In genomic region chr3:87794922-87795325, GRCm38 (mm10) we compare ENCODE assay signal across 8 mouse cellular contexts. TPM values are rescaled to one million over a fixed set of nuclear protein-coding genes. Genes with fewer than 3 reads are reported as not detected.
A peak's percentile ranks its signal among the peaks of the same experiment; 100 is the strongest.
DNase-seq lines count a peak whose midpoint lies in the region; ATAC-seq and TF ChIP-seq lines count a peak whose summit lies in the region.

Gene Ntrk1, minus strand, starts transcription at chr3:87795162.

- DNase-seq in lung, postnatal 0 days (ENCODE audit: low spot score): no peak
- DNase-seq in lung, postnatal 14 days: no peak
- DNase-seq in limb, embryonic 10.5 days (ENCODE audit: low spot score): peak; percentile 62
- peak; percentile 60 for DNase-seq in retina, embryonic 14.5 days (ENCODE audit: low spot score)
- DNase-seq in layer of hippocampus, postnatal 36 days: no peak
- no peak for DNase-seq in left cerebral cortex, postnatal 4 days
- DNase-seq in heart, adult 11 months: no peak

- no peaks in the 10 kb centered on the region for H3K9me3 ChIP-seq in lung, postnatal 0 days (ENCODE audit: low read length)
- no peaks in the 10 kb centered on the region for H3K9me3 ChIP-seq in embryonic facial prominence, embryonic 15.5 days (replicated peaks)
- no peaks in the 10 kb centered on the region for H3K9me3 ChIP-seq in limb, embryonic 10.5 days (replicated peaks)

- H3K4me3 ChIP-seq in lung, postnatal 0 days (ENCODE audit: low read depth, low read length): peak within 1 kb of the TSS; percentile 14; the same call in 1 of the 2 replicates
- peak within 1 kb of the TSS; percentile 37 for H3K4me3 ChIP-seq in embryonic facial prominence, embryonic 15.5 days (replicated peaks)
- H3K4me3 ChIP-seq in limb, embryonic 10.5 days: peak within 1 kb of the TSS; percentile 41

- 0 out of 2 replicates have a peak within 1 kb of the TSS, but pooled peaks have one; percentile 37 for H3K4me2 ChIP-seq in lung, postnatal 0 days (replicated peaks; ENCODE audit: low read depth, low read length)
- peak within 1 kb of the TSS; percentile 61 for H3K4me2 ChIP-seq in embryonic facial prominence, embryonic 15.5 days (replicated peaks)

- ATAC-seq in lung, postnatal 0 days: peak; percentile 71
- ATAC-seq in embryonic facial prominence, embryonic 15.5 days (ENCODE audit: insufficient number of reproducible peaks, low FRiP score, low TSS enrichment, low read depth): no peak

- peaks cover 67% of the 10 kb centered on the region for H3K27me3 ChIP-seq in lung, postnatal 0 days (replicated peaks; ENCODE audit: insufficient read depth, low read length)
- peaks cover 97% of the 10 kb centered on the region for H3K27me3 ChIP-seq in embryonic facial prominence, embryonic 15.5 days
- peaks cover 100% of the 10 kb centered on the region for H3K27me3 ChIP-seq in limb, embryonic 10.5 days (ENCODE audit: low read depth, poor library complexity, severe bottlenecking)

- no peak within 1 kb of the TSS for H3K9ac ChIP-seq in lung, postnatal 0 days (replicated peaks; ENCODE audit: low read depth)
- no peak within 1 kb of the TSS for H3K9ac ChIP-seq in embryonic facial prominence, embryonic 15.5 days

- no peak for TF ChIP-seq EP300 in lung, postnatal 0 days (IDR thresholded peaks at IDR 0.05)

- H3K36me3 ChIP-seq in lung, postnatal 0 days (ENCODE audit: insufficient read depth, low read length): no peaks in the 10 kb centered on the region
- H3K36me3 ChIP-seq in embryonic facial prominence, embryonic 15.5 days: no peaks in the 10 kb centered on the region
- H3K36me3 ChIP-seq in limb, embryonic 10.5 days: no peaks in the 10 kb centered on the region

- peaks cover 5% of the 10 kb centered on the region; the same call in 1 of the 2 replicates for H3K4me1 ChIP-seq in lung, postnatal 0 days (ENCODE audit: insufficient read depth, low read depth, low read length)
- peaks cover 36% of the 10 kb centered on the region for H3K4me1 ChIP-seq in embryonic facial prominence, embryonic 15.5 days
- peaks cover 39% of the 10 kb centered on the region for H3K4me1 ChIP-seq in limb, embryonic 10.5 days

- TF ChIP-seq CTCF in lung, postnatal 0 days (IDR thresholded peaks at IDR 0.05): no peak

- intact Hi-C loops in left cerebral cortex, postnatal 4 days (cut with DNase I): no loop called here

- H3K27ac ChIP-seq in lung, postnatal 0 days (ENCODE audit: low read length): no peak within 1 kb of the TSS
- no peak within 1 kb of the TSS for H3K27ac ChIP-seq in embryonic facial prominence, embryonic 15.5 days (replicated peaks)
- H3K27ac ChIP-seq in limb, embryonic 10.5 days: peak within 1 kb of the TSS; percentile 57

- 1% methylated on average over 25 of the region's 47 CpGs for WGBS in lung, postnatal 0 days
- under 1% methylated on average over 28 of the region's 47 CpGs for WGBS in embryonic facial prominence, embryonic 15.5 days
- under 1% methylated on average over 47 of the region's 47 CpGs for WGBS in limb, embryonic 10.5 days

RNA-seq across cellular contexts. Expression of gene Ntrk1, which starts in this region (rescaled TPM):
- 4.1 and 4.2 TPM in 2 replicates for polyA plus RNA-seq in lung, postnatal 0 days (2015; fragmentation: Nextera tagmentation; extraction: Ambion mirVana)
- polyA plus RNA-seq in embryonic facial prominence, embryonic 15.5 days (2015; fragmentation: Nextera tagmentation; extraction: Ambion mirVana): 4.2 and 4.9 TPM in 2 replicates
- polyA plus RNA-seq in limb, embryonic 10.5 days (2016; fragmentation: Nextera tagmentation; extraction: Ambion mirVana): 0.28 and 0.29 TPM in 2 replicates
- total RNA-seq in layer of hippocampus, postnatal 36 days (2021): under 1 TPM in 1 of 2 experiments, not detected in 1; 0.12 TPM
- total RNA-seq in left cerebral cortex, postnatal 4 days (2021): under 1 TPM; 0.38 to 0.93 TPM

Comparison
In these comparisons a context has a peak if more than half of its experiments do, and no peak if none do; other contexts are left out.
1. Peak in DNase-seq, H3K4me3 ChIP-seq and H3K27ac ChIP-seq in limb, embryonic 10.5 days; RNA of the gene not detected or under 1 TPM.